Mouse (Mus musculus) layer of hippocampus, adult 8-10 months (tissue): Measurements from ENCODE around the gene Arg1. TPM values are rescaled to one million over a fixed set of nuclear protein-coding genes. Genes with fewer than 3 reads are reported as not detected.
A peak's percentile ranks its signal among the peaks of the same experiment; 100 is the strongest.

Experiments used
- DNase-seq, 2 experiments: peaks; one replicate each; pipeline ENCODE4 v3.0.0; 2022; ENCODE audit warnings: low spot score in 2 of 2
- microRNA-seq, 2 experiments: library from miRNA; unstranded; fragments of <30 nt; microRNA quantifications; one replicate each; pipeline ENCODE4 v1.2.0; 2022
- total RNA-seq, 4 experiments: library from RNA; stranded (reverse); gene quantifications; 2 replicates each; pipeline ENCODE4 v1.2.4; 2022

Gene Arg1
- total RNA-seq, 4 experiments from 2014 or later: 0.21 to 0.23 TPM; not detected in 2

GRCm38 (mm10) chr10:24912576-24912975 lies 14.7 kb downstream of the Arg1 start:
- no peak for DNase-seq

GRCm38 (mm10) chr10:24911199-24911598 lies 16.1 kb downstream of the Arg1 start:
- no peak for DNase-seq

- DNase-seq: no peak
Observed at GRCm38 (mm10) chr10:24905627-24906026, 21.7 kb downstream of the Arg1 start.

GRCm38 (mm10) chr10:24895927-24896326 lies 31.4 kb downstream of the Arg1 start:
- DNase-seq: peak in 1 of 2 experiments; percentile 30

GRCm38 (mm10) chr10:24888343-24888742 lies 38.9 kb downstream of the Arg1 start:
- no peak for DNase-seq

GRCm38 (mm10) chr10:24886008-24886407 lies 41.3 kb downstream of the Arg1 start:
- no peak for DNase-seq

- DNase-seq: no peak
Observed at GRCm38 (mm10) chr10:24873624-24874023, 53.7 kb downstream of the Arg1 start.

- DNase-seq: peak; percentile 97 to 99
Observed at GRCm38 (mm10) chr10:24869760-24870290, 57.5 kb downstream of the Arg1 start, which contains the start of gene Med23. Med23 (plus strand) TSS chr10:24869986.

Small RNA genes within 50 kb of the gene (microRNA-seq; reads per million reads assigned to microRNA genes)
- gene Mir6905: 0 to 1.8 reads per million in 2 experiments

Other genes with a start within 250 kb of the Arg1 start
- 1 to 10 TPM; 3.7 to 5.7 (median 4.4) TPM for gene Enpp1, start 215.3 kb downstream of the Arg1 start, total RNA-seq
- gene Enpp3, start 84.7 kb downstream of the Arg1 start, total RNA-seq: under 1 TPM; 0.51 to 0.89 (median 0.78) TPM
- 10 to 100 TPM; 35.6 to 43.2 (median 38.1) TPM for gene Med23, start 57.5 kb downstream of the Arg1 start, total RNA-seq